Mouse (Mus musculus): ENCODE results near the gene Mettl21c.
"Not testable (repeated sequence)": the region's sequence is repeated elsewhere in the genome, so short reads cannot be mapped to it uniquely, and the experiment has no call there.

Mettl21c gene
- long read RNA-seq, experiment 1, result 0 reads
- long read RNA-seq, experiment 2, result 0 reads

- intact Hi-C loops (cut with DNase I), result no loop called here
These were observed at the start of gene Mettl21c for GRCm38 (mm10) chr1:44019934-44020333. TSS of gene Mettl21c (minus strand) at chr1:44020034.

GRCm38 (mm10) chr1:44064625-44065024 lies 44.8 kb upstream of the Mettl21c start:
- intact Hi-C loops (cut with DNase I), result loop anchor here (5.0 to 10.0 kb wide), 2 partner anchors 162 to 300 kb away; no protein-coding TSS in a partner anchor

GRCm38 (mm10) chr1:44063439-44063838 lies 43.6 kb upstream of the Mettl21c start:
- intact Hi-C loops (cut with DNase I), result loop anchor here (5.0 to 10.0 kb wide), 2 partner anchors 161 to 299 kb away; no protein-coding TSS in a partner anchor

GRCm38 (mm10) chr1:44061836-44062235 lies 42.0 kb upstream of the Mettl21c start, which contains the start of gene Gm8251:
TSS of gene Gm8251 (minus strand) at chr1:44061936.
- intact Hi-C loops (cut with DNase I), result loop anchor here (5.0 to 10.0 kb wide), 2 partner anchors 160 to 297 kb away; no protein-coding TSS in a partner anchor

- intact Hi-C loops (cut with DNase I), result no loop called here
These were observed 38.0 kb upstream of the Mettl21c start for GRCm38 (mm10) chr1:44057805-44058204.

GRCm38 (mm10) chr1:44046556-44046955 lies 26.7 kb upstream of the Mettl21c start:
- intact Hi-C loops (cut with DNase I), result no loop called here

GRCm38 (mm10) chr1:44045689-44046088 lies 25.9 kb upstream of the Mettl21c start:
- intact Hi-C loops (cut with DNase I), result not testable (repeated sequence)

- intact Hi-C loops (cut with DNase I), result loop anchor here (5.0 kb wide), 1 partner anchor 145 kb away; no protein-coding TSS in a partner anchor
These were observed 22.7 kb upstream of the Mettl21c start for GRCm38 (mm10) chr1:44042555-44042915.

- intact Hi-C loops (cut with DNase I), result loop anchor here (5.0 kb wide), 1 partner anchor 145 kb away; no protein-coding TSS in a partner anchor
These were observed 22.1 kb upstream of the Mettl21c start for GRCm38 (mm10) chr1:44041797-44042554.

GRCm38 (mm10) chr1:44032948-44033347 lies 13.1 kb upstream of the Mettl21c start:
- intact Hi-C loops (cut with DNase I), result no loop called here

GRCm38 (mm10) chr1:44032213-44032612 lies 12.4 kb upstream of the Mettl21c start:
- intact Hi-C loops (cut with DNase I), result no loop called here

GRCm38 (mm10) chr1:44027651-44028050 lies 7.8 kb upstream of the Mettl21c start:
- intact Hi-C loops (cut with DNase I), result no loop called here

- intact Hi-C loops (cut with DNase I), result no loop called here
These were observed 2.8 kb upstream of the Mettl21c start for GRCm38 (mm10) chr1:44022656-44023055.

GRCm38 (mm10) chr1:44015556-44015955 lies 4.3 kb downstream of the Mettl21c start:
- intact Hi-C loops (cut with DNase I), result no loop called here

- intact Hi-C loops (cut with DNase I), result loop anchor here (5.0 kb wide), 1 partner anchor 37 kb away; no protein-coding TSS in a partner anchor
These were observed 15.3 kb downstream of the Mettl21c start for GRCm38 (mm10) chr1:44004513-44004912.

- intact Hi-C loops (cut with DNase I), result no loop called here
These were observed 22.8 kb downstream of the Mettl21c start for GRCm38 (mm10) chr1:43996914-43997589.

GRCm38 (mm10) chr1:43971089-43971488 lies 48.7 kb downstream of the Mettl21c start:
- intact Hi-C loops (cut with DNase I), result no loop called here

GRCm38 (mm10) chr1:43969361-43969760 lies 50.5 kb downstream of the Mettl21c start:
- intact Hi-C loops (cut with DNase I), result loop anchor here (5.0 kb wide), 1 partner anchor 33 kb away; no protein-coding TSS in a partner anchor

GRCm38 (mm10) chr1:43966756-43967155 lies 53.1 kb downstream of the Mettl21c start:
- intact Hi-C loops (cut with DNase I), result loop anchor here (5.0 kb wide), 1 partner anchor 36 kb away; no protein-coding TSS in a partner anchor

GRCm38 (mm10) chr1:43964381-43964780 lies 55.5 kb downstream of the Mettl21c start:
- intact Hi-C loops (cut with DNase I), result no loop called here
